Mouse (Mus musculus): Measurements from ENCODE around the gene Atp4b.

DNA sequence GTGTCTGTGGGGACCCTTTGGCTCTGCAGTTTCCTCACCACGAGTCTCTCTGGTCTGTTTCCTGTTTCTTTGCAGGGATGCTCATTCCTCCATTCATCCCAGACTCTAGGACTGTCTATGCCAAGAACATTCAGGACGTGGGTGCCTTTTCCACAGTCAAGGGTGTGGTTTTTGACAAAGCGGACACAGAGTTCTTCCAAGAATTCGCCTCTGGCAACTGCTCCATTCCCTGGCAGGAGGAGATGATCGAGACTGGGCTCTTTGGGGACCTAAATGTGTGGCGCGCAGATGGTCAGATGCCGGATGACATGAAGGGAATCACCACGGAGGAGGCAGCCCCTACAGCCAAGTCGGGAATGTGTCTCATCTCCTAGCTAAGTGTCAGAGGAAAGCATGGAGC lies 19.3 kb upstream of the Atp4b start:
- TF ChIP-seq CTCF (IDR thresholded peaks at IDR 0.05; ENCODE audit: insufficient read depth, low read length) (no peak), POLR2A (IDR thresholded peaks at IDR 0.05; ENCODE audit: borderline replicate concordance, extremely low read depth, low read depth, low read length) (no peak)
